15 mouse cellular contexts compared by ENCODE assay signal in genomic region chr5:51040926-51041325, GRCm38 (mm10).
A peak's percentile ranks its signal among the peaks of the same experiment; 100 is the strongest.
DNase-seq lines count a peak whose midpoint lies in the region; ATAC-seq and TF ChIP-seq lines count a peak whose summit lies in the region.
"Had no signal": no experiment of that assay in that cellular context is flagged by ENCODE, and none has a peak within 500 bp of the region (broad histone marks: within the 10 kb centered on the region; RNA-seq: fewer than 3 reads in every experiment).

No protein-coding gene starts in this region.

- H3K4me3 ChIP-seq in liver, postnatal 0 days (ENCODE audit: low read depth, low read length) = no peak overlapping the region
- H3K4me3 ChIP-seq in liver, embryonic 12.5 days = no peak overlapping the region
- H3K4me3 ChIP-seq in kidney, embryonic 16.5 days (ENCODE audit: low read length) = no peak overlapping the region
- H3K4me3 ChIP-seq: midbrain, embryonic 10.5 days had no signal

- no peaks in the 10 kb centered on the region for H3K27me3 ChIP-seq in liver, postnatal 0 days (ENCODE audit: insufficient read depth, low read length)
- no peaks in the 10 kb centered on the region for H3K27me3 ChIP-seq in liver, embryonic 12.5 days (replicated peaks)
- H3K27me3 ChIP-seq in kidney, embryonic 16.5 days (ENCODE audit: insufficient read depth, low read length) = no peaks in the 10 kb centered on the region

- H3K27ac ChIP-seq in liver, postnatal 0 days (ENCODE audit: low read depth) = peak overlapping the region; percentile 74
- H3K27ac ChIP-seq in liver, embryonic 12.5 days = no peak overlapping the region
- peak overlapping the region; percentile 82 for H3K27ac ChIP-seq in kidney, embryonic 16.5 days (ENCODE audit: low read length)
- H3K27ac ChIP-seq: midbrain, embryonic 10.5 days had no signal

- no peaks in the 10 kb centered on the region for H3K36me3 ChIP-seq in liver, postnatal 0 days (replicated peaks; ENCODE audit: insufficient read depth, low read length)
- no peaks in the 10 kb centered on the region for H3K36me3 ChIP-seq in liver, embryonic 12.5 days
- H3K36me3 ChIP-seq in kidney, embryonic 16.5 days (ENCODE audit: insufficient read depth, low read length) = no peaks in the 10 kb centered on the region
- H3K36me3 ChIP-seq: midbrain, embryonic 10.5 days had no signal

- 83% methylated on average over 6 of the region's 6 CpGs for WGBS in liver, postnatal 0 days (ENCODE audit: insufficient replicate concordance)
- WGBS in liver, embryonic 12.5 days (ENCODE audit: insufficient replicate concordance) = 70% methylated on average over 6 of the region's 6 CpGs
- 74% methylated on average over 6 of the region's 6 CpGs for WGBS in kidney, embryonic 16.5 days

- DNase-seq in liver, postnatal 0 days = peak; percentile 15
- peak; percentile 9 to 56 for DNase-seq in gastrocnemius, adult 8-10 months (ENCODE audit: low spot score in 2 of 2)
- DNase-seq in skeletal muscle tissue, adult 2 months (ENCODE audit: low read depth, low spot score) = peak; percentile 80
- no peak for DNase-seq in layer of hippocampus, adult 8-10 months (ENCODE audit: low spot score in 2 of 2)
- DNase-seq in lung, postnatal 10 days = no peak
- DNase-seq in left cerebral cortex, adult 11 months (ENCODE audit: low spot score) = no peak
- DNase-seq: cerebellum, postnatal 14 days; heart, postnatal 36 days; liver; right cerebral cortex, postnatal 14 days; thymus, adult 2 months had no signal

- H3K4me2 ChIP-seq in liver, postnatal 0 days (ENCODE audit: low read depth, low read length) = no peak overlapping the region
- H3K4me2 ChIP-seq in liver, embryonic 12.5 days = no peak overlapping the region
- no peak overlapping the region for H3K4me2 ChIP-seq in kidney, embryonic 16.5 days (replicated peaks; ENCODE audit: low read depth, low read length)
- H3K4me2 ChIP-seq: heart, embryonic 11.5 days had no signal

- ATAC-seq in liver, postnatal 0 days = no peak
- no peak for ATAC-seq in liver, embryonic 12.5 days
- ATAC-seq in kidney, embryonic 16.5 days (ENCODE audit: low FRiP score, low TSS enrichment) = peak; percentile 40; the same call in 1 of the 2 replicates

- no peak overlapping the region for H3K9ac ChIP-seq in liver, postnatal 0 days (replicated peaks)
- H3K9ac ChIP-seq in liver, embryonic 12.5 days = no peak overlapping the region
- no peak overlapping the region for H3K9ac ChIP-seq in kidney, embryonic 16.5 days (replicated peaks; ENCODE audit: low read length)

- H3K4me1 ChIP-seq in liver, postnatal 0 days (ENCODE audit: insufficient read depth) = no peaks in the 10 kb centered on the region
- H3K4me1 ChIP-seq in liver, embryonic 12.5 days = no peaks in the 10 kb centered on the region
- H3K4me1 ChIP-seq in kidney, embryonic 16.5 days (ENCODE audit: insufficient read depth, low read length) = no peaks in the 10 kb centered on the region
- H3K4me1 ChIP-seq: midbrain, embryonic 10.5 days had no signal

- no peaks in the 10 kb centered on the region for H3K9me3 ChIP-seq in liver, postnatal 0 days (ENCODE audit: low read length)
- no peaks in the 10 kb centered on the region for H3K9me3 ChIP-seq in liver, embryonic 12.5 days (replicated peaks)
- no peaks in the 10 kb centered on the region for H3K9me3 ChIP-seq in kidney, embryonic 16.5 days (ENCODE audit: low read length)
- H3K9me3 ChIP-seq: midbrain, embryonic 10.5 days had no signal

- no peak for TF ChIP-seq CTCF in liver, postnatal 0 days (IDR thresholded peaks at IDR 0.05; ENCODE audit: low read depth)

- TF ChIP-seq EP300 in liver, postnatal 0 days (IDR thresholded peaks at IDR 0.05; ENCODE audit: low read depth) = no peak

Comparison
In these comparisons a context has a peak if more than half of its experiments do, and no peak if none do; other contexts are left out.
1. DNase-seq: peak in liver, postnatal 0 days (single experiment), gastrocnemius, adult 8-10 months (2 of 2) and skeletal muscle tissue, adult 2 months (single experiment); none in layer of hippocampus, adult 8-10 months (0 of 2), lung, postnatal 10 days (single experiment) and left cerebral cortex, adult 11 months (single experiment).